28 mouse cellular contexts compared by ENCODE assay signal in the genomic region with DNA sequence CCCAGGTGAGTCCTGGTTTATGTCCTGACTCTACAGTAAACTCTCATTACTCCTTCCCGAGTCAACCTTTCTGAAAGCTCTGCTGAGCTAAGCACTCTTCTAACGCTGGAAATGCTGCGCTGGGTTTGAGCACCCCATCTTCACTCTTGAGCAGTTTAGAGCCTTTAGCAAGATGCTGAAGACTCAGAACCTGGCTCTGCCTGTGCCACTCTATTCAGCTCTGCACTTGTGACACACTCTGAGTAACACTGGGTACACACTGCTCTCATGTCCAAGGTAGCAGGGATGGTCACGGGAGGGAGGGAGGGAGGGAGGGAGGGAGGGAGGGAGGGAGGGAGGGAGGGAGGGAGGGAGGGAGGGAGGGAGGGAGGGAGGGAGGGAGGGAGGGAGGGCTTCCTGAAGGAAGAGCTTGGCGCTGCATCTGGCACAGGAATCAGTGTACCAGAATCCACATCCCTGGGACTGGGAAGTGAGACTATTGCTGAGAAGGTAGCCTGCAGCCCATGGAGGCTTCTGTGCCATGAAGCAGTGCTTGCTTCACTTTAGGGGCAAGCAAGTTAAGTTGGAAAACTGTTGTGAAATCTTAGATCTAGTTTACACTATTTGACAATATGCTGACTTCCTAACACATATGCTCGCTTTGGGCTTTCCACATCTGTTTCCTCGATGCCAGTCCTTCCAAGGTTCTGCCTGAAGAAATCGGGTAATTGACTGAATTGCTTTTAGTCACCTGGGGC.
A peak's percentile ranks its signal among the peaks of the same experiment; 100 is the strongest.
DNase-seq lines count a peak whose midpoint lies in the region; ATAC-seq and TF ChIP-seq lines count a peak whose summit lies in the region.
"Had no signal": no experiment of that assay in that cellular context is flagged by ENCODE, and none has a peak within 500 bp of the region (broad histone marks: within the 10 kb centered on the region; RNA-seq: fewer than 3 reads in every experiment).

No protein-coding gene starts in this region.

- H3K36me3 ChIP-seq in midbrain, embryonic 10.5 days = no peaks in the 10 kb centered on the region
- no peaks in the 10 kb centered on the region for H3K36me3 ChIP-seq in midbrain, embryonic 13.5 days
- H3K36me3 ChIP-seq in limb, embryonic 10.5 days = no peaks in the 10 kb centered on the region
- H3K36me3 ChIP-seq: heart, embryonic 12.5 days; limb, embryonic 13.5 days had no signal

- DNase-seq in adrenal gland, adult (ENCODE audit: inconsistent age in 2 of 2, low spot score in 1 of 2) = peak; percentile 51 to 57
- DNase-seq in adrenal gland, postnatal 25 days = no peak
- DNase-seq in midbrain, embryonic 10.5 days (ENCODE audit: low spot score) = peak; percentile 10
- peak; percentile 32 for DNase-seq in limb, embryonic 10.5 days (ENCODE audit: low spot score)
- DNase-seq in lung, adult 2 months = no peak
- no peak for DNase-seq in retina, embryonic 14.5 days (ENCODE audit: low spot score)
- DNase-seq: cerebellum, adult 11 months; cerebellum, adult 9-10 months; embryo, embryonic 11 days; forebrain, postnatal 0 days; gastrocnemius, postnatal 36 days; heart, adult 2 months; heart, postnatal 4 days; kidney, adult 9 months; kidney, postnatal 10 days; layer of hippocampus, postnatal 36 days; lung, postnatal 36 days; right cerebral cortex, adult 18-20 months; right cerebral cortex, postnatal 4 days had no signal

- no peak for ATAC-seq in midbrain, embryonic 13.5 days
- peak; percentile 59 for ATAC-seq in megakaryocyte progenitor cell, adult 5-6 weeks (replicated peaks; ENCODE audit: poor library complexity)
- ATAC-seq: forebrain, postnatal 0 days; intestine, postnatal 0 days; midbrain, embryonic 16.5 days had no signal

- no peak for TF ChIP-seq CTCF in lung, adult 2 months (IDR thresholded peaks at IDR 0.05; ENCODE audit: insufficient read depth, low read length)

- no peaks in the 10 kb centered on the region for H3K9me3 ChIP-seq in midbrain, embryonic 10.5 days (replicated peaks)
- H3K9me3 ChIP-seq in midbrain, embryonic 13.5 days = no peaks in the 10 kb centered on the region
- H3K9me3 ChIP-seq in limb, embryonic 10.5 days (replicated peaks) = no peaks in the 10 kb centered on the region
- H3K9me3 ChIP-seq: heart, embryonic 12.5 days; limb, embryonic 13.5 days had no signal

- no peak overlapping the region for H3K27ac ChIP-seq in midbrain, embryonic 10.5 days (replicated peaks)
- H3K27ac ChIP-seq in midbrain, embryonic 13.5 days = no peak overlapping the region
- no peak overlapping the region for H3K27ac ChIP-seq in limb, embryonic 10.5 days
- H3K27ac ChIP-seq: heart, adult 2 months; hindbrain, embryonic 14.5 days; limb, embryonic 13.5 days had no signal

- H3K4me3 ChIP-seq in midbrain, embryonic 10.5 days = no peak overlapping the region
- no peak overlapping the region for H3K4me3 ChIP-seq in midbrain, embryonic 13.5 days (replicated peaks)
- no peak overlapping the region for H3K4me3 ChIP-seq in limb, embryonic 10.5 days
- H3K4me3 ChIP-seq in lung, adult 2 months (replicated peaks; ENCODE audit: extremely low read depth, low read depth, low read length) = no peak overlapping the region
- H3K4me3 ChIP-seq: erythroblast, embryonic 14.5 days; heart, adult 2 months; heart, embryonic 12.5 days; limb, embryonic 13.5 days had no signal

- H3K9ac ChIP-seq in midbrain, embryonic 13.5 days (replicated peaks) = no peak overlapping the region
- H3K9ac ChIP-seq: forebrain, postnatal 0 days; heart, embryonic 12.5 days; hindbrain, embryonic 14.5 days; limb, embryonic 13.5 days had no signal

- peaks cover 83% of the 10 kb centered on the region for H3K27me3 ChIP-seq in midbrain, embryonic 10.5 days (ENCODE audit: low read depth, poor library complexity, severe bottlenecking)
- peaks cover 45% of the 10 kb centered on the region for H3K27me3 ChIP-seq in midbrain, embryonic 13.5 days
- 0 out of 2 replicates have a peak, but pooled peaks cover 3% of the 10 kb centered on the region for H3K27me3 ChIP-seq in limb, embryonic 10.5 days (ENCODE audit: low read depth, poor library complexity, severe bottlenecking)
- H3K27me3 ChIP-seq: heart, embryonic 12.5 days; limb, embryonic 13.5 days had no signal

- WGBS in midbrain, embryonic 10.5 days = 75% methylated on average over 7 of the region's 8 CpGs
- WGBS in midbrain, embryonic 13.5 days = 82% methylated on average over 7 of the region's 8 CpGs
- WGBS in limb, embryonic 10.5 days = 58% methylated on average over 8 of the region's 8 CpGs
- WGBS in lung, adult 2 months = 73% methylated on average over 7 of the region's 8 CpGs

- TF ChIP-seq POLR2A in lung, adult 2 months (IDR thresholded peaks at IDR 0.05; ENCODE audit: borderline replicate concordance, extremely low read depth, low read depth, low read length) = no peak

- H3K4me2 ChIP-seq in midbrain, embryonic 13.5 days (replicated peaks) = no peak overlapping the region
- H3K4me2 ChIP-seq: heart, embryonic 12.5 days; hindbrain, embryonic 14.5 days; limb, embryonic 13.5 days; liver, embryonic 11.5 days had no signal

- H3K4me1 ChIP-seq in midbrain, embryonic 10.5 days = peaks cover 40% of the 10 kb centered on the region
- H3K4me1 ChIP-seq in midbrain, embryonic 13.5 days (replicated peaks) = peaks cover 33% of the 10 kb centered on the region
- H3K4me1 ChIP-seq in limb, embryonic 10.5 days = peaks cover 55% of the 10 kb centered on the region
- H3K4me1 ChIP-seq in lung, adult 2 months (ENCODE audit: control insufficient read depth, insufficient read depth, low read length) = peaks cover 20% of the 10 kb centered on the region

Comparison
In these comparisons a context has a peak if more than half of its experiments do, and no peak if none do; other contexts are left out.
1. DNase-seq: peak in adrenal gland, adult (2 of 2), midbrain, embryonic 10.5 days (single experiment) and limb, embryonic 10.5 days (single experiment); none in adrenal gland, postnatal 25 days (single experiment), lung, adult 2 months (single experiment) and retina, embryonic 14.5 days (single experiment).